Mouse (Mus musculus): ENCODE data around the gene Fryl.

GRCm38 (mm10) chr5:73163970-73164369, 92.4 kb downstream of the Fryl start:
- TF ChIP-seq CTCF (IDR thresholded peaks at IDR 0.05; ENCODE audit: low read depth) (no peak), EP300 (optimal IDR thresholded peaks at IDR 0.05) (no peak)
